Mouse (Mus musculus) neutrophil, adult 5-6 weeks (primary cell): Measurements from ENCODE around the gene Dcdc2b. TPM values are rescaled to one million over a fixed set of nuclear protein-coding genes. Genes with fewer than 3 reads are reported as not detected.

ENCODE experiments used
- ATAC-seq: fragments of 151-379, 151-347 bp; 2 replicates; pipeline ENCODE4 v1.8.0; 2017; ENCODE audit warnings: mild to moderate bottlenecking, moderate TSS enrichment; ENCODE audit not compliant: insufficient number of reproducible peaks, poor library complexity, low FRiP score, severe bottlenecking; ENCODE audit errors: extremely low read depth
- total RNA-seq: library from RNA; stranded (forward); fragments of 200-1000 nt; gene quantifications from 2 replicates; pipeline ENCODE4 v1.2.3, GENCODE M21; 2017

The Dcdc2b gene
- total RNA-seq, 1 experiment from 2014 or later: 3.8 TPM

- no peak for ATAC-seq
Measured at GRCm38 (mm10) chr4:129585773-129586172, 28.3 kb downstream of the Dcdc2b start.

DNA sequence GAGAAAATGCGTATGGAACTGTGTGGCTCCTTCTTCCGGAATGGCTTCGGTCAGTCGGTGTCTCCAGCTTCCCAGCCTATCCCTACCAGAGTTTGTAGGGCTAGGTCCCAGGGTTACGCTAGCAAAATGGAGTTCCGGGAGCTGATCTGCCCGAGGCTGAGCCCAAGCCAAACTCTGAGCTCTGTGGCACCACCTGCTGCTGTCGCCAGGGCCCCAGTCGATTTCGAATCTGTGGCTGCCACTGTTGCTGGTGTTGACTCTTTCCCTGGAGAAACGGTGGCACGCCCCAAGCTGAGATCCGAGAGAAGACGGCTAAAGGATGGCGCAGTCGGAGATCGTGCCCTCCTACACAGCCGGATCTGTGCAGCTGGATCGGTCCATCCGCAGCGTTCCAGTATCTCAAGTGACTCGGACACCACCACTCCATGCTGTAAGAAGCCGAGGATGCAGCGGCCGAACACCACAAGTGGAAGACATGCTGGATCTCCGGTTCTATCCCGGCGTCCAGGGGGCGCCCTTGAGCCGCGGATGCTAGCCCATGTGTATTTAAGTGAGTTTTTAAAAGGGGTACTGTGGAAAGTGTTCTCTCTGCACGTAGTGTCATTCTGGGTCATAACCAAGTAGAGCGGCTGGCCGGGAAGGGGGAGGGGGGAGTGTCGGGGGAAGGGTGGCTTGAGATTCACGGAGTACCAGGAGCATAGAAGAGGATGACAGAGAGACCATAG, 29.0 kb downstream of the Dcdc2b start:
- peak; percentile 78 for ATAC-seq

DNA sequence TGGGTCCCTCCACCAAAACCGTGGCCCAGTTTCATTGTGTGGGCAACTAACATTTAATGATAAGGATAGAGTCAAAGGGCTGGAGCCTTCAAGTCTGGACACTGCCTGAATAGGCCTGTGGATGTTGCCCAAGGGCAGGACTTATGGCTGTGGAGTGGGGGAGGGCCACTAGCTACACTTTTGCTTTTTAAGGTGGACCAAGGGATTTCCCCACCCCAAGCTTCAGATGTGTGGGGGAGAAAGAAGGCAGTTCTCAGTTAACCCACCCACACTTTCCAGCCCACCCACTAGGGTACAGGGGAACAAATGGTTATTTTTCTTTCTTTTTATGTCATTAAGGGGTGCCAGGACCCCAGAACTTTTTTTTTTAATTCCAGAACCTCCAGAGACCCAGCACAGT, 29.7 kb downstream of the Dcdc2b start:
- ATAC-seq: no peak

- ATAC-seq: no peak
Measured at GRCm38 (mm10) chr4:129582251-129582650, 31.8 kb downstream of the Dcdc2b start.

- ATAC-seq: 0 out of 2 replicates have a peak, but pooled peaks have one; percentile 14
Measured at GRCm38 (mm10) chr4:129580347-129580746, 33.7 kb downstream of the Dcdc2b start.

GRCm38 (mm10) chr4:129578466-129578865, 35.6 kb downstream of the Dcdc2b start, which contains the start of gene Fam167b:
Gene Fam167b, minus strand, starts transcription at chr4:129578549.
- no peak for ATAC-seq

DNA sequence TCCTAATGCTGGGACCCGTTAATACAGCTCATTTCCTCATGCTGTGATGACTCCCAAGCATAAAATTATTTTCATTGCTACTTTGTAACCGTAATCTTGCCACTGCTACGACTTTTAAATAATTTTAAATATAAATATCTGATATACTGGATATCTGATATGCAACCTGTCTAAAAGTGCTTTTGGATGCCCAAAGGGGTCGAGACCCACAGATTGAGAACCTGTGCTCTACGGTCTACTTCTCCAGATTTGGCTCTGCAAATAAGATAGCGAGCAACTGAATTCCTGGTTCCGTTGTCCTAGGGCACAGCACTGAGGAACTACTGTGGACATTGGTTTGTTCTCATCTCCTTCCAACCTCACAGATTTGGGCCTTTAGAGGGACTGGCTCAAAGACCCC, 36.4 kb downstream of the Dcdc2b start:
- ATAC-seq: no peak

GRCm38 (mm10) chr4:129576863-129577491, 37.1 kb downstream of the Dcdc2b start:
- ATAC-seq: peak; percentile 23; the same call in 1 of the 2 replicates

DNA sequence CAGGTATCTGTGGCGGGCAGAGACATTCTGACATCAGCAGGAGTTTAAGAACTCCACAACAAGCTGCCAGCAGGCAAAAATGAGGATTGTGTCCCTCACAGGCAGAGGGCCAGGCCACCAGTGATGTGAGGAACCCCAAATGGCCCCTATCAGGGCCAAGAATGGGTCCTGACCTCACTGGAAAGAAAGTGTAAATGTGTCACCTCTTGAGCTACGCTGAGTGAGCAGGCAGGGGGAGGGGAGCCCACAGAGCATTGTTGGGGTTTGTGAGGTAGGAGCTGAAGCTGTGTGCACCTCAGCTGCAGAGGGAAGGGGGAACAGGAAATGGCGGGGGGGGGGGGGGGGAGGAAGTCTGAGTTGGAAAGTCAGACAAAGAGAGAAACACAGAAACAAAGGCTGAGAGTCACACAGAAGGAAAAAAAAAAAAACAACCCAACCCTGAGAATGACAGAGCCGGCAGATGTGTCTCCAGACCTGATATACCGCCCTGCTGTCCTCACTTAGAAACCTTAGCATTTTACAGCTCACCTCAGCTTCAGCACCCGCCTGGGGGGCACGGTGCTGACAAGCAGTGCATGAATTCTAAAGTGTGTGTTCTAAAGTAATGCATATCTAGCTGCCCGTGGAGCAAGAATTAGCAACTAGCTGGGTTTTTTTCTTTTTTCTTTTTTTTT, 38.7 kb downstream of the Dcdc2b start:
- ATAC-seq: peak; percentile 88

GRCm38 (mm10) chr4:129573430-129573829, 40.6 kb downstream of the Dcdc2b start, which contains the start of gene Lck:
Gene Lck, minus strand, starts transcription at chr4:129573641.
- 0 out of 2 replicates have a peak, but pooled peaks have one; percentile 27 for ATAC-seq

DNA sequence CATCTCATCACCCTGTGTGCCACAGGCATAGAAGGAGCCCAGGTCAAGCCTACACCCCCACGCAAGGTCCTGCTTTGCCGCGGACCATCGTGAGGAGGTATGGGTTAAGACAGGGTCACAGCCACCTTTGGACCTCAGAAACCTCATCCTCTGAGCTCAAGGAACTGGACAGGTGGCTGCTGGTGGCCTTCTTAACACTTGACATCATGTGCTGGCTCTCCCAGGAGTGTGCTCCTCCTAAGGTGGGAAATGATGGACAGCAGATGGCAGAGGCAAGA, 41.0 kb downstream of the Dcdc2b start:
- ATAC-seq: no peak

DNA sequence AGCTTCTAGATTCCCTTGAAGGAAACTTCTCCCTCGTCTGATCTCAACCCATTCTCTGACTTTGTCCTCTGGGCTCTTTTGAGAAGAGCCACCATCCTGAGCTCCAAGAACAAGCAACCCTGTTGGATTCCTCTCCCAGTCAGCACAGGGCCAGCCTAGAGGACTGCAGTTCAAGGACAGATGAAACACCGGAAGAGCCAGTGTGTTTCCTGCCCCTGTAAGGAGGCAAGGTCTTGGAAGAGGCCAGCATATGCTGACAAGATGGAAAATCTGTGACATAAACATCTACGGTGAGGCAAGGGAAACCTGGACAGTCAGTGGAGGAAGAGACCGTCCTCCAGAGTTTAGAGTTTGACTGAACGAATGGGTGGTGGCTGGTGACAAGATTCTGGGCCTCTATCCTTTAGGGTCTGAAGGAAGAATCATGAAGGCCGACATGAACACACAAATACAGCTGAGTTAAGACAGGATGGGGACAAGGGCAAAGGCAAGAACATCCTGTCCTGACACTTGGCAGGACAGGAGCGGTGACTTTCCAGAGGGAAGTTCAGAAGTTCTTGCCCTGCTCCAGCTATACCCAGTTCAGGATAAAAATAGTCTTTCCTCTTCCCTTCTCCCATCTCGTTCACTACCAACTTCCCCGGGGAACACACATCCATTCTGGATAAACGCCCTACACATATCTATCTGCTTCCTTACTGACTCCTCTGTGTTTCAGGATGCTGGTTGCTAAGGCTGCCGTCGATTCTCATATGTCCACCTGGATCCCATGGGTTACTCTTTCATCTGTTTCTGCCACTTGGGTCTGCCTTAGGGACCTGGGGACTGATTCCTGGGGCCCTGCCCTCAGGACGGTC, 41.6 kb downstream of the Dcdc2b start:
- ATAC-seq: no peak

- ATAC-seq: no peak
Measured at GRCm38 (mm10) chr4:129571551-129572084, 42.4 kb downstream of the Dcdc2b start.

- peak; percentile 5; the same call in 1 of the 2 replicates for ATAC-seq
Measured at GRCm38 (mm10) chr4:129570028-129570427, 44.0 kb downstream of the Dcdc2b start.

GRCm38 (mm10) chr4:129568366-129568765, 45.7 kb downstream of the Dcdc2b start:
- ATAC-seq: no peak

GRCm38 (mm10) chr4:129565139-129565538, 48.9 kb downstream of the Dcdc2b start:
- ATAC-seq: no peak

GRCm38 (mm10) chr4:129563718-129564117, 50.3 kb downstream of the Dcdc2b start:
- no peak for ATAC-seq

DNA sequence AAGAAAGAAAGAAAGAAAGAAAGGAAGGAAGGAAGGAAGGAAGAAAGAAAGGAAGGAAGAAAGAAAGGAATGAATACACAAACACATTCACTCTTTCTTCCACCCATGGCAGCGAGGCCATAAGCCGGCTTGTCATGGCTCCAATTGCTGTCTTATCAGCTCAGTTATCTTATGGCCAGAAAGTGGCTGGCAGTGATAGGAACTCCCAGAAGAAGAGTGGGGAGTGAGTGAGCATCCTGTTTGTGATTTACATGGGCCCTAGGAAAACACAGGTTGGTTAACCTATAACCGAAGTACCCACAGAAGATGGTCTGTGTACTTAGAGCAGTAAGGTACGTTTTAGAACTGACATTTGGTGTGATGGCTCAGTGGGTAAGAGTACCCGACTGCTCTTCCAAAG, 52.9 kb downstream of the Dcdc2b start:
- no peak for ATAC-seq
